Mouse (Mus musculus) embryonic facial prominence, embryonic 14.5 days (tissue): Measurements from ENCODE around the gene Rnf207. TPM values are rescaled to one million over a fixed set of nuclear protein-coding genes. Genes with fewer than 3 reads are reported as not detected.

ENCODE experiments used
- ATAC-seq: fragments of 200-750 bp; cut with Nextera tagmentation; 2 replicates; pipeline ENCODE4 v1.8.0; 2017; ENCODE audit warnings: low read depth, moderate number of reproducible peaks, moderate TSS enrichment
- DNase-seq: peaks from one replicate; pipeline ENCODE4 v3.0.0-alpha.2; 2015; ENCODE audit warnings: low spot score
- H3K27ac ChIP-seq: fragments of 300-500 bp; sonication (generic); replicated peaks from 2 replicates; pipeline ENCODE4 v1.5.1; 2014; ENCODE audit warnings: low read depth, mild to moderate bottlenecking, low read length, moderate library complexity
- H3K27me3 ChIP-seq: fragments of 300-500 bp; sonication (generic); replicated peaks from 2 replicates; pipeline ENCODE4 v1.6.1; 2014; ENCODE audit warnings: low read length; ENCODE audit not compliant: control insufficient read depth, insufficient read depth
- H3K36me3 ChIP-seq: fragments of 300-500 bp; sonication (generic); 2 replicates; pipeline ENCODE4 v1.6.1; 2014; ENCODE audit warnings: low read length, mixed read lengths; ENCODE audit not compliant: control insufficient read depth, insufficient read depth
- H3K4me1 ChIP-seq: fragments of 300-500 bp; sonication (generic); 2 replicates; pipeline ENCODE4 v1.6.1; 2014; ENCODE audit warnings: antibody characterized with exemption, low read length; ENCODE audit not compliant: control insufficient read depth, insufficient read depth
- H3K4me2 ChIP-seq: fragments of 300-500 bp; sonication (generic); 2 replicates; pipeline ENCODE4 v1.6.1; 2014; ENCODE audit warnings: low read depth, mild to moderate bottlenecking, low read length, moderate library complexity, mixed read lengths
- H3K4me3 ChIP-seq: fragments of 300-500 bp; sonication (generic); 2 replicates; pipeline ENCODE4 v1.5.1; 2014; ENCODE audit warnings: low read depth, mild to moderate bottlenecking, low read length
- H3K9ac ChIP-seq: fragments of 300-500 bp; sonication (generic); 2 replicates; pipeline ENCODE4 v1.6.1; 2014; ENCODE audit warnings: low read depth, mild to moderate bottlenecking, low read length, moderate library complexity, mixed read lengths
- H3K9me3 ChIP-seq: fragments of 300-500 bp; sonication (generic); 2 replicates; pipeline ENCODE4 v1.6.1; 2016; ENCODE audit warnings: low read length; ENCODE audit not compliant: control insufficient read depth
- WGBS: fragments of 180-500 bp; shearing (Covaris S2); extraction: QIAGEN DNeasy Blood & Tissue Kit; methylation state at CpG from one replicate; pipeline ENCODE4 v1.1.7; 2014; 5-methylcytosine and 5-hydroxymethylcytosine counted together
- polyA plus RNA-seq: library from polyadenylated mRNA; unstranded; fragments of >200 nt; fragmentation: Nextera tagmentation; extraction: Ambion mirVana; gene quantifications from 2 replicates; pipeline ENCODE4 v1.2.1, GENCODE M21; 2014

Rnf207 gene
- polyA plus RNA-seq, 1 experiment from 2014 or later = 0.84 TPM

DNA sequence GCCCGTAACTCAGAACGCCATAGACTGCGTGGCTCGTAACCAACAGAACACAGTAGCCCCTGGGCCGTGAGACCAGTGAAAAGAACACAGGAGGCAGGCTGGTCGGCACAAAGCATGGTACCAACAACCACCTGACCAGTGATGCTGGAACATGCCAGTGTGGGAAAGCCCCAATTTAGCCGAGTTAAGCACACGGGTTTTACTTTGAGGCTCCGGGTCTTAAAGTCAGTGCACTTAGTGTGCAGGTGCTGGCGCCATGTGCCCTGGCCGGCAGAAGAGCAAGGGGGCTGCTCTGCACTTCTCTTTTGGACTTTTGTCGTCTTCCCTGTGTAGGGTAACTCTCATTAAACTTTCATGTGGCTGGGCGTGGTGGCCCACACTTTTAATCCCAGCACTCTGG, 48.8 kb downstream of the Rnf207 start:
- H3K36me3 ChIP-seq = no peaks in the 10 kb centered on the region
- no peaks in the 10 kb centered on the region for H3K9me3 ChIP-seq
- H3K9ac ChIP-seq = no peak overlapping the region
- H3K27me3 ChIP-seq = no peaks in the 10 kb centered on the region; the same call in 1 of the 2 replicates
- no peak overlapping the region for H3K4me3 ChIP-seq
- H3K4me1 ChIP-seq = peaks cover 21% of the 10 kb centered on the region
- 86% methylated on average over 13 of the region's 13 CpGs for WGBS
- ATAC-seq = no peak
- no peak overlapping the region for H3K27ac ChIP-seq
- DNase-seq = no peak
- H3K4me2 ChIP-seq = no peak overlapping the region

DNA sequence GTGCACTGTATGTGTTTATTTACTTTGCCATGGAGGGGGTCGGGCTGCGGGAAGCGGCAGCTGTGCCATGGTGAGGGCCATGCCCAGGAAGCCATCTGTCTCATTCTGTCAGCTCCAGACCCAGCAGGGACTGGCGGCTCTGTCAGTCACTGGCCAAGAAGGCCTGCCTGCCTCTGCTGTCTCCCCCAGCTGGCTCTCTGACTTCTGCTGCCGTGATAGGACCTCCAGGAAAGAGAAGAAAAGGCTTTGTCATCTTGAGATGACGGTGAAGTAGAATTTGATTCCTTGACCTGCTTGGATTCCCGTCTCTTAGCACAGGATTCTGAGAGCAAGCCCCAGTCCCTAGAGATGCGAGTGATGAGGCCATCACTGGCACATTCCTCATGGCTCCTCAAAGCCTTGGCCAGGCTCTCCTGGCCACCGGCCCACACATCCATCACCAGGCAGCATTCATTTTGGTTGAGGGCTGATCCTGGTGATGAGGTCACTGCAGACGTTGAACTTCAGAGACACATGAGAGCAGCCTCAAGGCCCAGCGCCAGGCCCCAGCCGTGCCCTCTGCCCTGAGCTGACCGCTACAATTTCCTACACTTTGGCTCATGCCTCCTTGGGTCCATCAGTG, 50.9 kb downstream of the Rnf207 start:
- H3K9me3 ChIP-seq = no peaks in the 10 kb centered on the region
- no peak overlapping the region for H3K4me3 ChIP-seq
- H3K36me3 ChIP-seq = no peaks in the 10 kb centered on the region
- DNase-seq (peak; percentile 42), ATAC-seq (no peak)
- no peaks in the 10 kb centered on the region for H3K27me3 ChIP-seq
- H3K9ac ChIP-seq = no peak overlapping the region
- no peak overlapping the region for H3K27ac ChIP-seq
- WGBS = 67% methylated on average over 13 of the region's 13 CpGs
- H3K4me2 ChIP-seq = no peak overlapping the region
- H3K4me1 ChIP-seq = peaks cover 25% of the 10 kb centered on the region

DNA sequence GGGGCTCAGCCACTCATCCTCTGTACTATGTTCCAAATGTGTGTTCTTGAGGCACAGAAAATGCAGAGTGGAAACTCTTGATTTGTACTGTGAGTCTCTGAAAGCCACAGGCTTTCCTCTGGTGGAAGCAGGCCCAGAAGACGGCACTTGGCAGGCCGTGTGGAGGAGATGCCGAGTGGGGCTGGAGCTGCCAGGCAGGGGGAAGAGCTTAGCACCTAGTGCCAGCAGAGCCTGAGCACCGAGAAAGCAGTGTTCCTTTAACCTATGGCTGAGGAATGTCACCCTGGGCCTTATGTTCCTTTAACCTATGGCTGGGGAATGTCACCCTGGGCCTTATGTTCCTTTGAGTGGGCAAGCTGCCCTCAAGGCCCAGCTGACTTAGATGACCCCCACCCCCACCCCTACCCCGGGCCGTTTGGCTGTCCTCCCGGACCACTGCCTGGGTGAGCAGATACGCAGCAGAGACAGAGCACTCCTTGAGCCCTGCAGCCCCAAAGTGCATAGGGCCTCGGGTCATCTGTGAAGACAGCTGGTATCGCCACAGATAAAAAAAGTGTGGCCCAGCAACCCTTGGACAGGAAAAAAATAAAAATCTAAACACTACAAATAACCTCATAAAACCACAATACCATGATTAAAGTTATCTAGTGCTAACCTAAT, 52.4 kb downstream of the Rnf207 start:
- no peaks in the 10 kb centered on the region for H3K36me3 ChIP-seq
- H3K9ac ChIP-seq = no peak overlapping the region
- no peaks in the 10 kb centered on the region for H3K27me3 ChIP-seq
- 52% methylated on average over 10 of the region's 10 CpGs for WGBS
- peak overlapping the region; percentile 35 for H3K27ac ChIP-seq
- no peaks in the 10 kb centered on the region for H3K9me3 ChIP-seq
- ATAC-seq (no peak), DNase-seq (peak; percentile 39)
- H3K4me3 ChIP-seq = no peak overlapping the region
- H3K4me2 ChIP-seq = no peak overlapping the region
- H3K4me1 ChIP-seq = peaks cover 18% of the 10 kb centered on the region

DNA sequence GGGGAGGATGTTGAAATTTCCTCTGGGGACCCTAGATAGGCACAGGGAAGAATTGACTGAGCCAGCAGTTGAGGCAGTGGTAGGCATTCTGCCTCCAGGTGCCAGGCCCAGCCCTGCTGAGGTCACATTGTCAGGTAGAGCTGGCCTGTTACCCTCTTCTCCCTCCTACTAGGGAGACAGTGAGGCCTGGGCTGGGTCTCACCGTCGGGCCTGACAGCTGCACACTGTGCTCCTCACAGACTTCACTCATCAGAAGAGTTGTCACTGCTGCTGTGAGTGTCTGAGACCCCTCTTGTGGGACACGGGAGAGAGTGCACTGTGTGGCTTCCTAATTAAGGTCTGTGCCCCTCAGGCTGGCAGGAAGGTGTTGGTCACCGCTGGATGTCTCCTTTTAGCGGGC, 53.0 kb downstream of the Rnf207 start:
- Histone ChIP-seq H3K4me2 (no peak overlapping the region), H3K9ac (no peak overlapping the region), H3K36me3 (no peaks in the 10 kb centered on the region), H3K9me3 (no peaks in the 10 kb centered on the region), H3K4me3 (no peak overlapping the region), H3K27me3 (no peaks in the 10 kb centered on the region), H3K27ac (peak overlapping the region; percentile 35), H3K4me1 (peaks cover 18% of the 10 kb centered on the region)
- DNase-seq (no peak), ATAC-seq (no peak)
- 57% methylated on average over 5 of the region's 5 CpGs for WGBS

DNA sequence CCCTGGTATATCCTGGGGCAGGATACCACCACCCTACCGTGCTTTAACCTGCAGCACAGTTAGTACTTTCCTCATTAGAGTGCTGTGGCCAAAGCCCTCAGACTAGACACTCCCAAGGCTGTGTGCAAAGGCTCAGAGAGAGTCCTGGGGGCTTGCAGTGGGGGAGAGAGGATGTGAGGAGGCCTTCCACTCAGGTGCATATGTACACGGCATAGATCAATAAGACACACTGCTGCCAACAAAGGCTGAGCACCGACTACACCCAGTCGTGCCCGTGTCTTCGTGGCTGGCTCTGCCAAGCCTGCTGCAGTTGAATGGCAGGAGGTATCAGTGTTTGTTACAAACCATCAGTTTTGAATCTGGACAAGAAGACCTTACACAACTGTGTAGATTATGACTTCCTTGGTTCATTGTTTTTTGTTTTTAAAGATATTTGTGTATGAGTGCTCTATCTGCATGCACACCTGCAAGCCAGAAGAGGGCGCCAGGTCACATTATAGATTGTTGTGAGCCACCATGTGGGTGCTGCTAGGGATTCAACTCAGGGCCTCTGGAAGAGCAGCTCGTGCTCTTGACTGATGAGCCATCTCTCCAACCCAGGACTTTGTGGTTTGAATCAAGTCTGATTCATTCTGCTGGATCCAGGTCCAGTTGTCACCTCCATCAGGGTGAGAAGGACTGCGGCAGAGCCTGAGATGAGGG, 53.8 kb downstream of the Rnf207 start:
- H3K36me3 ChIP-seq = no peaks in the 10 kb centered on the region
- WGBS = 89% methylated on average over 9 of the region's 9 CpGs
- ATAC-seq (no peak), DNase-seq (no peak)
- H3K4me2 ChIP-seq = no peak overlapping the region
- no peaks in the 10 kb centered on the region for H3K9me3 ChIP-seq
- no peak overlapping the region for H3K27ac ChIP-seq
- H3K4me1 ChIP-seq = peaks cover 18% of the 10 kb centered on the region
- H3K4me3 ChIP-seq = no peak overlapping the region
- no peaks in the 10 kb centered on the region for H3K27me3 ChIP-seq
- H3K9ac ChIP-seq = no peak overlapping the region

DNA sequence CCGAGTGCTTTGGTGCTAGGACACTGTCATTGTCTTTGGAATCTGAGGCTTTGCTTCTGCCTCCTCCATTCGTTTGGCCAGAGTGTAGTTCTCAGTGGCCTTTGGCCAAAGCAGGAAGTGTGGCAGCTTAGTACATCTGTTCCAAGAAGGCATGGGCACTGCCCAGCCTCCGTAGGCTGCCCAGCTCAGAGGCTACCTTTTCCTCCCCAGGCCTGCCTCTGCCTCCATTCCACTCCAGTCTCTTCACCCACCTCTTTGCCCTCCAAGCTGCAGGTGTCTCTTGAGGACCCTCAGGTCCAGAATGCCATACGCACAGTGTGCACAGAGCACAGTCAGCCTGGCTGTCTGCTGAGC, 54.6 kb downstream of the Rnf207 start:
- Histone ChIP-seq H3K4me2 (no peak overlapping the region), H3K36me3 (no peaks in the 10 kb centered on the region), H3K27me3 (no peaks in the 10 kb centered on the region), H3K9me3 (no peaks in the 10 kb centered on the region), H3K27ac (no peak overlapping the region), H3K9ac (no peak overlapping the region), H3K4me1 (peaks cover 18% of the 10 kb centered on the region), H3K4me3 (no peak overlapping the region)
- 47% methylated on average over 4 of the region's 4 CpGs for WGBS
- no peak for ATAC-seq
- no peak for DNase-seq

DNA sequence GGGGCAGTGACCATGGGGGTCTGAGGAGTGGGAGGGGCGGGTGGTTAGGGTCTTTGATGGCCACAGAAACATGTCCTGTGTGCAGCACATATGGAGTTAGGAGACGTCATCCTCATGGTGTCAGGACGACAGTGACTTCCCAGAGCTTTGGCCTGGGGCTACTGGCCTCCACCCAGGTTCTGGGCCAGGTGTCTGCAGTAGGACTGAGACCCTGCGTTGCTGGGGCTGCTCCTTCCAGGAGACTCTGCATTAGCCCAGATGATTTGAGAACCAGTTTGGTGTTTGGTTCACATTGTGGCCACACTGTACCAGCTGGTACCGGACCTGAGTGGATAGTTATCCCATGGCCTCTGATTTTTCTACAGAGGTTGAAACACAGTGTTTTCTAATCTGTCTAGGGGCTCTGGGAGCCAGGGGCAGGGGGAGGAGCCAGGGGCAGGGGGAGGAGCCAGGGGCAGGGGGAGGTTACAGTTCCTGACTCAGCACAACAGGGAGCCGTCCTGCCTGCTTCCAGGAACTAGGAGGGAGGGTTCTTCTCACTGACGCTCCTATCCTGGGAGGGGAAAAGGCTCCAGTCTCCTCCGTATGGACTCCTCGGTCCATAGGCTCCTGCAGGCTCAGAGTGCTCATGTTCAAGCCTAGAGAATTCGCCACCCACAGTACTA, 55.1 kb downstream of the Rnf207 start:
- Histone ChIP-seq H3K27me3 (no peaks in the 10 kb centered on the region), H3K36me3 (no peaks in the 10 kb centered on the region), H3K27ac (no peak overlapping the region), H3K9ac (no peak overlapping the region), H3K4me2 (no peak overlapping the region), H3K4me1 (peaks cover 18% of the 10 kb centered on the region), H3K4me3 (no peak overlapping the region), H3K9me3 (no peaks in the 10 kb centered on the region)
- 0 out of 2 replicates have a peak, but pooled peaks have one; percentile 58 for ATAC-seq
- WGBS = 24% methylated on average over 9 of the region's 10 CpGs
- peak; percentile 73 for DNase-seq

DNA sequence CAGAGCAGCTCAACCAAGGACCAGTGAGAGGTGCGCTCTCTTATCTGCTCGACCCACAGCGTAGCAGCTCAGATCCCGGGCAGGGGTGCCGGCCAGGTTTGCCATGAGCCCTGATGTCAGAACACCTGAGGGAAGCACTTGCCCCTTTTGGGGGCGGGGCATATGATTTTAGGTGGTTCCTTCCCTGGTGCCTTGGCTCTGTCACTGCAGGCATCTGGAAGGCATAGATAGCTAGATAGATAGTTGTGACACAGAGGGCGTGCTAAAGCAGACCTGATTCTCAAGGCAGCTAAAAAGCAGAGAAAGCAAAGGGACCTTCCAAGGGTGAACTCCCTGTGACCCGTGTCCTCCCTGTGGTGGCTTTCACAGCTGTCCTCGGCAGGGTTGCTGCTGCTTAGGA, 55.7 kb downstream of the Rnf207 start:
- H3K27me3 ChIP-seq = no peaks in the 10 kb centered on the region
- no peaks in the 10 kb centered on the region for H3K9me3 ChIP-seq
- no peak for DNase-seq
- H3K4me1 ChIP-seq = peaks cover 18% of the 10 kb centered on the region
- no peaks in the 10 kb centered on the region for H3K36me3 ChIP-seq
- WGBS = 55% methylated on average over 9 of the region's 9 CpGs
- no peak overlapping the region for H3K4me3 ChIP-seq
- H3K4me2 ChIP-seq = no peak overlapping the region
- H3K27ac ChIP-seq = no peak overlapping the region
- no peak for ATAC-seq
- no peak overlapping the region for H3K9ac ChIP-seq
